12 mouse cellular contexts compared by ENCODE assay signal in genomic region chr5:74050903-74051302, GRCm38 (mm10). TPM values are rescaled to one million over a fixed set of nuclear protein-coding genes. Genes with fewer than 3 reads are reported as not detected.
DNase-seq lines count a peak whose midpoint lies in the region; ATAC-seq and TF ChIP-seq lines count a peak whose summit lies in the region.
"Had no signal": no experiment of that assay in that cellular context is flagged by ENCODE, and none has a peak within 500 bp of the region (broad histone marks: within the 10 kb centered on the region; RNA-seq: fewer than 3 reads in every experiment).

No protein-coding gene starts in this region.

- no peak overlapping the region for H3K4me2 ChIP-seq in lung, embryonic 16.5 days (ENCODE audit: low read depth, low read length)
- H3K4me2 ChIP-seq in midbrain, postnatal 0 days (ENCODE audit: low read depth, low read length, poor library complexity, severe bottlenecking): no peak overlapping the region
- H3K4me2 ChIP-seq: neural tube, embryonic 13.5 days had no signal

- peaks cover 25% of the 10 kb centered on the region for H3K4me1 ChIP-seq in lung, embryonic 16.5 days (replicated peaks; ENCODE audit: control insufficient read depth, insufficient read depth, low read length)
- peaks cover 7% of the 10 kb centered on the region; the same call in 1 of the 2 replicates for H3K4me1 ChIP-seq in midbrain, postnatal 0 days (ENCODE audit: insufficient read depth, low read length)
- H3K4me1 ChIP-seq in embryonic facial prominence, embryonic 10.5 days: peaks cover 15% of the 10 kb centered on the region; the same call in 1 of the 2 replicates

- H3K9ac ChIP-seq in lung, embryonic 16.5 days (ENCODE audit: low read length): no peak overlapping the region
- H3K9ac ChIP-seq in midbrain, postnatal 0 days (replicated peaks; ENCODE audit: low read length, poor library complexity, severe bottlenecking): no peak overlapping the region
- H3K9ac ChIP-seq: neural tube, embryonic 13.5 days had no signal

- ATAC-seq in CD4-positive, CD25-positive, alpha-beta regulatory T cell, adult 4 months: no peak
- ATAC-seq in lung, embryonic 16.5 days (ENCODE audit: low read depth): 0 out of 2 replicates have a peak, but pooled peaks have one; percentile 11
- peak; percentile 72 for ATAC-seq in erythroblast, adult 5-6 weeks (replicated peaks; ENCODE audit: low FRiP score, poor library complexity, severe bottlenecking)
- peak; percentile 71 for ATAC-seq in megakaryocyte-erythroid progenitor cell, adult 5-6 weeks (replicated peaks; ENCODE audit: low FRiP score, low TSS enrichment, poor library complexity, severe bottlenecking)
- ATAC-seq in midbrain, postnatal 0 days (ENCODE audit: low FRiP score): no peak; the same call in 1 of the 2 replicates

- WGBS in lung, embryonic 16.5 days: 94% methylated on average over 2 of the region's 2 CpGs
- WGBS in midbrain, postnatal 0 days: 92% methylated on average over 2 of the region's 2 CpGs
- WGBS in embryonic facial prominence, embryonic 10.5 days: 99% methylated on average over 2 of the region's 2 CpGs

- no peak overlapping the region for H3K27ac ChIP-seq in lung, embryonic 16.5 days (ENCODE audit: low read length)
- no peak overlapping the region for H3K27ac ChIP-seq in midbrain, postnatal 0 days (ENCODE audit: low read depth, low read length)
- no peak overlapping the region for H3K27ac ChIP-seq in embryonic facial prominence, embryonic 10.5 days (replicated peaks)

- no peaks in the 10 kb centered on the region for H3K27me3 ChIP-seq in lung, embryonic 16.5 days (ENCODE audit: control insufficient read depth, insufficient read depth, low read depth, low read length)
- H3K27me3 ChIP-seq in midbrain, postnatal 0 days (ENCODE audit: insufficient read depth, low read length): no peaks in the 10 kb centered on the region
- no peaks in the 10 kb centered on the region for H3K27me3 ChIP-seq in embryonic facial prominence, embryonic 10.5 days (replicated peaks; ENCODE audit: low read depth, poor library complexity, severe bottlenecking)
- H3K27me3 ChIP-seq: megakaryocyte, embryonic 14.5 days; neural tube, embryonic 13.5 days had no signal

- no peaks in the 10 kb centered on the region for H3K36me3 ChIP-seq in lung, embryonic 16.5 days (ENCODE audit: control insufficient read depth, insufficient read depth, low read length)
- no peaks in the 10 kb centered on the region for H3K36me3 ChIP-seq in midbrain, postnatal 0 days (ENCODE audit: insufficient read depth, low read length)
- H3K36me3 ChIP-seq in embryonic facial prominence, embryonic 10.5 days (replicated peaks): peaks cover 54% of the 10 kb centered on the region
- H3K36me3 ChIP-seq: neural tube, embryonic 13.5 days had no signal

- peak; percentile 13 for DNase-seq in CD4-positive, CD25-positive, alpha-beta regulatory T cell, adult 2 months (ENCODE audit: low read depth, low spot score)
- DNase-seq in lung, adult 18-20 months: no peak
- no peak for DNase-seq in midbrain, postnatal 0 days (ENCODE audit: low spot score)
- no peak for DNase-seq in embryonic facial prominence, embryonic 10.5 days (ENCODE audit: low spot score)
- DNase-seq: cerebellum, postnatal 10 days; gastrocnemius, postnatal 25 days had no signal

- H3K9me3 ChIP-seq in lung, embryonic 16.5 days (ENCODE audit: control insufficient read depth, low read length): no peaks in the 10 kb centered on the region
- no peaks in the 10 kb centered on the region for H3K9me3 ChIP-seq in midbrain, postnatal 0 days (ENCODE audit: low read length)
- H3K9me3 ChIP-seq in embryonic facial prominence, embryonic 10.5 days: no peaks in the 10 kb centered on the region
- H3K9me3 ChIP-seq: megakaryocyte, embryonic 14.5 days; neural tube, embryonic 13.5 days had no signal

- no peak for TF ChIP-seq CTCF in midbrain, postnatal 0 days (IDR thresholded peaks at IDR 0.05)

- no peak overlapping the region for H3K4me3 ChIP-seq in lung, embryonic 16.5 days (ENCODE audit: low read length)
- no peak overlapping the region for H3K4me3 ChIP-seq in midbrain, postnatal 0 days (ENCODE audit: low read depth, low read length)
- no peak overlapping the region for H3K4me3 ChIP-seq in embryonic facial prominence, embryonic 10.5 days
- H3K4me3 ChIP-seq: megakaryocyte, embryonic 14.5 days; neural tube, embryonic 13.5 days had no signal

RNA-seq across cellular contexts. Expression of gene Usp46, which starts 17.3 kb away (rescaled TPM):
- 1 to 10 TPM; 8.6 to 9.7 TPM for polyA plus RNA-seq in CD4-positive, CD25-positive, alpha-beta regulatory T cell, adult 4 months (2017; shearing (Covaris generic))
- polyA plus RNA-seq in lung, embryonic 16.5 days (2015; fragmentation: Nextera tagmentation; extraction: Ambion mirVana): 50.7 and 52.3 TPM in 2 replicates
- 91.5 and 96.6 TPM in 2 replicates for total RNA-seq in erythroblast, adult 5-6 weeks (2015; ENCODE audit: low replicate concordance)
- 81.3 and 85.3 TPM in 2 replicates for total RNA-seq in erythroblast, adult 5-6 weeks (2017; ENCODE audit: low replicate concordance)
- 37.3 and 54.5 TPM in 2 replicates for total RNA-seq in megakaryocyte-erythroid progenitor cell, adult 5-6 weeks (2014; fragmentation: Nextera tagmentation)
- 28.0 and 41.4 TPM in 2 replicates for total RNA-seq in megakaryocyte-erythroid progenitor cell, adult 5-6 weeks (2017)
- 54.3 and 55.6 TPM in 2 replicates for total RNA-seq in midbrain, postnatal 0 days (2014; rRNA removed)
- polyA plus RNA-seq in midbrain, postnatal 0 days (2015; fragmentation: Nextera tagmentation; extraction: Ambion mirVana): 34.9 and 36.2 TPM in 2 replicates
- 41.6 and 43.2 TPM in 2 replicates for polyA plus RNA-seq in embryonic facial prominence, embryonic 10.5 days (2016; fragmentation: Nextera tagmentation; extraction: Ambion mirVana)

Comparison
In these comparisons a context has a peak if more than half of its experiments do, and no peak if none do; other contexts are left out.
1. ATAC-seq: peak in lung, embryonic 16.5 days (single experiment), erythroblast, adult 5-6 weeks (single experiment) and megakaryocyte-erythroid progenitor cell, adult 5-6 weeks (single experiment); none in CD4-positive, CD25-positive, alpha-beta regulatory T cell, adult 4 months (single experiment) and midbrain, postnatal 0 days (single experiment).